Mouse (Mus musculus) G1E-ER4 (cell line): ENCODE data around the gene Ada. TPM values are rescaled to one million over a fixed set of nuclear protein-coding genes. Genes with fewer than 3 reads are reported as not detected.

ENCODE experiments used
- GATA1 ChIP-seq: IDR thresholded peaks from one replicate; pipeline ENCODE4 v1.8.0; 2012; ENCODE audit warnings: low read length, inconsistent platforms
- polyA plus RNA-seq: library from polyadenylated mRNA; stranded (reverse); fragments of >175 nt; gene quantifications from 2 replicates; pipeline ENCODE4 v1.2.3, GENCODE M21; 2012

Gene Ada
- polyA plus RNA-seq, 1 experiment = 9.0 TPM

- no peak for TF ChIP-seq GATA1
These were observed 37.6 kb downstream of the Ada start for GRCm38 (mm10) chr2:163712473-163712872.

- no peak for TF ChIP-seq GATA1
These were observed 38.6 kb downstream of the Ada start for GRCm38 (mm10) chr2:163711368-163711868.

- TF ChIP-seq GATA1 = no peak
These were observed 39.4 kb downstream of the Ada start for GRCm38 (mm10) chr2:163710606-163711159.

GRCm38 (mm10) chr2:163710000-163710399 lies 40.0 kb downstream of the Ada start:
- no peak for TF ChIP-seq GATA1

GRCm38 (mm10) chr2:163708763-163709250 lies 41.2 kb downstream of the Ada start:
- TF ChIP-seq GATA1 = no peak

- no peak for TF ChIP-seq GATA1
These were observed 41.7 kb downstream of the Ada start for GRCm38 (mm10) chr2:163708321-163708720.

- TF ChIP-seq GATA1 = no peak
These were observed 46.3 kb downstream of the Ada start for GRCm38 (mm10) chr2:163703599-163704260.

GRCm38 (mm10) chr2:163702921-163703320 lies 47.1 kb downstream of the Ada start:
- no peak for TF ChIP-seq GATA1

GRCm38 (mm10) chr2:163702431-163702830 lies 47.6 kb downstream of the Ada start:
- TF ChIP-seq GATA1 = no peak

- TF ChIP-seq GATA1 = no peak
These were observed 50.8 kb downstream of the Ada start for GRCm38 (mm10) chr2:163699078-163699780.

GRCm38 (mm10) chr2:163697764-163698480 lies 52.1 kb downstream of the Ada start:
- no peak for TF ChIP-seq GATA1

- TF ChIP-seq GATA1 = no peak
These were observed 53.3 kb downstream of the Ada start for GRCm38 (mm10) chr2:163696763-163697162.

- TF ChIP-seq GATA1 = no peak
These were observed 56.2 kb downstream of the Ada start for GRCm38 (mm10) chr2:163693716-163694314.

GRCm38 (mm10) chr2:163692873-163693612 lies 57.0 kb downstream of the Ada start:
- peak; percentile 72 for TF ChIP-seq GATA1
